ENCODE assay signal across 16 mouse cellular contexts in the genomic region with DNA sequence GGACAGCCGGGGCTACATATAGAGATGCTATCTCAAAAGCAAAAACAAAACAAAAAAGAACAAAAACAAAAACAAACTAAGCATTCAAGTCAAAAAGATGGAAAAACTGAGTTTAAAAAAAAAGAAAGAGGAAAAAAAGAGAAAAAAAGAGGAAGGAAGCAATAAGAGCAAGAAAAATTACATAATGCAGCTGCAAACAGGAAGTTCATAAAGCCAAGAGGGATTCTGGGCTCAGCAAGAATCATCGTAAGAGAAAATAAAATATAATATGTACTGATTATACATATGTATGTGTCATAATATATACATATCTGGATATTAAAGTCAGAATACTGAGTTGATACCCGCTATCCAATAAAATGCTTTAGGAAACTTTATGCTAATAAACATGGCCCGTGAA.
"Had no signal": no experiment of that assay in that cellular context is flagged by ENCODE, and none has a peak within 500 bp of the region (broad histone marks: within the 10 kb centered on the region; RNA-seq: fewer than 3 reads in every experiment).

No protein-coding gene starts in this region.

- H3K36me3 ChIP-seq: neural tube, embryonic 15.5 days; stomach, embryonic 15.5 days had no signal

- H3K4me2 ChIP-seq: neural tube, embryonic 13.5 days; neural tube, embryonic 15.5 days; stomach, embryonic 15.5 days had no signal

- H3K27ac ChIP-seq: neural tube, embryonic 13.5 days; neural tube, embryonic 15.5 days; stomach, embryonic 15.5 days; stomach, postnatal 0 days had no signal

- H3K9me3 ChIP-seq: neural tube, embryonic 13.5 days; neural tube, embryonic 15.5 days; stomach, embryonic 15.5 days had no signal

- H3K27me3 ChIP-seq: neural tube, embryonic 13.5 days; neural tube, embryonic 15.5 days; stomach, embryonic 15.5 days had no signal

- DNase-seq: retina, postnatal 1 day; right cerebral cortex, adult 18-20 months; right cerebral cortex, postnatal 14 days; right cerebral cortex, postnatal 25 days; right cerebral cortex, postnatal 4 days; spleen, adult 18-20 months; thymus, adult 18-20 months; thymus, adult 2 months; thymus, postnatal 14 days; thymus, postnatal 25 days; thymus, postnatal 36 days; thymus, postnatal 4 days had no signal

- H3K4me3 ChIP-seq: neural tube, embryonic 13.5 days; neural tube, embryonic 15.5 days; stomach, embryonic 15.5 days had no signal

- H3K9ac ChIP-seq: neural tube, embryonic 13.5 days; neural tube, embryonic 15.5 days; stomach, embryonic 15.5 days had no signal
